Mouse (Mus musculus) CH12.LX (cell line): ENCODE data around the gene Dlx2. TPM values are rescaled to one million over a fixed set of nuclear protein-coding genes. Genes with fewer than 3 reads are reported as not detected.

Experiments used
- DNase-seq: peaks from one replicate; pipeline ENCODE4 v3.0.0-alpha.2; 2013; ENCODE audit errors: extremely low read depth
- H3K27ac ChIP-seq: 2 replicates; pipeline ENCODE4 v1.5.1; 2012; ENCODE audit warnings: low read depth, mild to moderate bottlenecking, control low read depth, moderate library complexity; ENCODE audit not compliant: insufficient read depth
- H3K27me3 ChIP-seq: replicated peaks from 2 replicates; pipeline ENCODE3; 2012; ENCODE audit warnings: inconsistent platforms
- H3K36me3 ChIP-seq, 2 experiments: replicated peaks in 1 of 2; 2 replicates each; pipeline versions ENCODE3 to v1.6.1; 2012; ENCODE audit warnings: inconsistent platforms in 1 of 2, low read length in 1 of 2, mild to moderate bottlenecking in 1 of 2, mixed read lengths in 1 of 2, moderate library complexity in 1 of 2; ENCODE audit not compliant: control insufficient read depth in 1 of 2, insufficient read depth in 1 of 2
- H3K4me1 ChIP-seq, 2 experiments: 2 replicates each; pipeline ENCODE4 v1.6.1; 2012; ENCODE audit warnings: inconsistent platforms in 1 of 2, moderate library complexity in 1 of 2; ENCODE audit not compliant: insufficient read depth in 2 of 2, control insufficient read depth in 1 of 2
- H3K4me2 ChIP-seq: 2 replicates; pipeline ENCODE4 v1.6.1; 2012; ENCODE audit warnings: low read depth, mild to moderate bottlenecking, control low read depth; ENCODE audit not compliant: poor library complexity, insufficient read depth, severe bottlenecking
- H3K4me3 ChIP-seq, 3 experiments: fragments of 150-350 bp in 1 of 3; sonication (generic) in 1 of 3; replicated peaks in 1 of 3; 2 replicates each; pipeline versions ENCODE3 to v1.5.1; 2011 to 2012; ENCODE audit warnings: low read depth in 2 of 3, low read length in 2 of 3, mild to moderate bottlenecking in 2 of 3, moderate library complexity in 2 of 3, control low read depth in 1 of 3, improper control_type of control experiment in 1 of 3, inconsistent platforms in 1 of 3, mixed read lengths in 1 of 3; ENCODE audit not compliant: poor library complexity in 1 of 3
- H3K79me2 ChIP-seq: replicated peaks from 2 replicates; pipeline ENCODE4 v1.6.1; 2012; ENCODE audit warnings: mild to moderate bottlenecking, moderate library complexity; ENCODE audit not compliant: control insufficient read depth, poor library complexity, insufficient read depth, severe bottlenecking; ENCODE audit errors: extremely low read depth
- H3K9ac ChIP-seq: 2 replicates; pipeline ENCODE4 v1.6.1; 2012; ENCODE audit warnings: low read depth, mild to moderate bottlenecking, control low read depth, moderate library complexity; ENCODE audit not compliant: insufficient read depth
- H3K9me3 ChIP-seq: replicated peaks from 2 replicates; pipeline ENCODE3; 2012; ENCODE audit warnings: low read length, inconsistent platforms, mixed read lengths
- BHLHE40 ChIP-seq: IDR thresholded peaks from 2 replicates; pipeline ENCODE4 v1.6.1; 2011; ENCODE audit warnings: mild to moderate bottlenecking, low read depth, low read length, improper control_type of control experiment
- EP300 ChIP-seq: IDR thresholded peaks from 2 replicates; pipeline ENCODE4 v1.6.1; 2011; ENCODE audit warnings: low read length, improper control_type of control experiment
- ETS1 ChIP-seq: conservative IDR thresholded peaks from 2 replicates; pipeline ENCODE4 v1.6.1; 2012; ENCODE audit warnings: low read depth, mild to moderate bottlenecking, inconsistent platforms, low read length, improper control_type of control experiment, moderate library complexity
- GABPA ChIP-seq: IDR thresholded peaks from 2 replicates; pipeline ENCODE4 v1.6.1; 2012; ENCODE audit warnings: low read depth, low read length, improper control_type of control experiment, inconsistent platforms; ENCODE audit not compliant: insufficient replicate concordance
- IRF4 ChIP-seq: IDR thresholded peaks from 2 replicates; pipeline ENCODE4 v1.6.1; 2014; ENCODE audit warnings: low read depth, mild to moderate bottlenecking, inconsistent platforms, low read length, improper control_type of control experiment
- JUN ChIP-seq: IDR thresholded peaks from 2 replicates; pipeline ENCODE4 v1.6.1; 2011; ENCODE audit warnings: low read depth, mild to moderate bottlenecking, low read length, improper control_type of control experiment, moderate library complexity; ENCODE audit not compliant: insufficient read depth
- JUND ChIP-seq: conservative IDR thresholded peaks from 2 replicates; pipeline ENCODE4 v1.6.1; 2011; ENCODE audit warnings: low read depth, low read length, improper control_type of control experiment
- KAT2A ChIP-seq: IDR thresholded peaks from 2 replicates; pipeline ENCODE4 v1.6.1; 2012; ENCODE audit warnings: low read length, improper control_type of control experiment, inconsistent platforms; ENCODE audit not compliant: insufficient replicate concordance
- MAZ ChIP-seq: IDR thresholded peaks from 2 replicates; pipeline ENCODE4 v1.6.1; 2012; ENCODE audit warnings: low read depth, mild to moderate bottlenecking, inconsistent platforms, low read length, improper control_type of control experiment, moderate library complexity
- PAX5 ChIP-seq: IDR thresholded peaks from 2 replicates; pipeline ENCODE4 v1.6.1; 2012; ENCODE audit warnings: low read length, inconsistent platforms, mixed read lengths
- POLR2A ChIP-seq: IDR thresholded peaks from 2 replicates; pipeline ENCODE4 v1.6.1; 2011; ENCODE audit warnings: low read depth, mild to moderate bottlenecking, improper control_type of control experiment, low read length
- POLR2AphosphoS2 ChIP-seq: IDR thresholded peaks from 2 replicates; pipeline ENCODE4 v1.6.1; 2011; ENCODE audit warnings: low read depth, low read length, improper control_type of control experiment
- RAD21 ChIP-seq: IDR thresholded peaks from 2 replicates; pipeline ENCODE4 v1.6.1; 2011; ENCODE audit warnings: low read depth, mild to moderate bottlenecking, low read length, improper control_type of control experiment, moderate library complexity
- RCOR1 ChIP-seq: conservative IDR thresholded peaks from 2 replicates; pipeline ENCODE4 v1.6.1; 2012; ENCODE audit warnings: low read depth, mild to moderate bottlenecking, inconsistent platforms, low read length, improper control_type of control experiment
- SIN3A ChIP-seq: IDR thresholded peaks from 2 replicates; pipeline ENCODE4 v1.6.1; 2012; ENCODE audit warnings: low read length, improper control_type of control experiment, inconsistent platforms
- TBP ChIP-seq: conservative IDR thresholded peaks from 2 replicates; pipeline ENCODE4 v1.6.1; 2011; ENCODE audit warnings: low read depth, low read length, improper control_type of control experiment
- TCF12 ChIP-seq: IDR thresholded peaks from 2 replicates; pipeline ENCODE4 v1.6.1; 2014; ENCODE audit warnings: low read depth, mild to moderate bottlenecking, inconsistent platforms, low read length, improper control_type of control experiment
- UBTF ChIP-seq: IDR thresholded peaks from 2 replicates; pipeline ENCODE4 v1.6.1; 2012; ENCODE audit warnings: low read depth, mild to moderate bottlenecking, inconsistent platforms, low read length, improper control_type of control experiment, moderate library complexity
- USF1 ChIP-seq: IDR thresholded peaks from 2 replicates; pipeline ENCODE4 v1.6.1; 2014; ENCODE audit warnings: low read depth, mild to moderate bottlenecking, inconsistent platforms, low read length, improper control_type of control experiment
- ZKSCAN1 ChIP-seq: IDR thresholded peaks from 2 replicates; pipeline ENCODE4 v1.6.1; 2012; ENCODE audit warnings: low read depth, inconsistent platforms, low read length, improper control_type of control experiment, borderline replicate concordance
- ZMIZ1 ChIP-seq: IDR thresholded peaks from 2 replicates; pipeline ENCODE4 v1.6.1; 2012; ENCODE audit warnings: low read depth, mild to moderate bottlenecking, inconsistent platforms, low read length, improper control_type of control experiment
- ZNF384 ChIP-seq: IDR thresholded peaks from 2 replicates; pipeline ENCODE4 v1.6.1; 2012; ENCODE audit warnings: low read depth, low read length, improper control_type of control experiment, inconsistent platforms
- dilution Hi-C: fragments of 300-500 bp; cut with MboI; formaldehyde crosslinking; loops from 2 replicates; pipeline ENCODE4 v1.14.3; 2020; ENCODE audit warnings: low sequenced_read_pairs; ENCODE audit not compliant: extremely low pct_unique_long_range_greater_than_20kb, extremely low pct_ligation_motif_present
- in situ Hi-C: fragments of 300-500 bp; cut with MboI; formaldehyde crosslinking; loops from 3 replicates; pipeline ENCODE4 v1.14.3; 2019; ENCODE audit warnings: low sequenced_read_pairs, low pct_ligation_motif_present, low pct_unique_long_range_greater_than_20kb, mixed read lengths
- polyA plus RNA-seq: library from polyadenylated mRNA; unstranded; fragments of >175 nt; gene quantifications from 2 replicates; pipeline ENCODE4 v1.2.1, GENCODE M21; 2012; ENCODE audit warnings: low read depth; ENCODE audit not compliant: insufficient read length
- total RNA-seq, 2 experiments: library from RNA; depleted of rRNA; stranded (reverse); fragments of 300-350 nt in 1 of 2; fragments of >200 nt in 1 of 2; gene quantifications; 2 replicates each; pipeline ENCODE4 v1.2.3; 2012 to 2014

Dlx2 gene
- total and polyA plus RNA-seq, 3 experiments: not detected

DNA sequence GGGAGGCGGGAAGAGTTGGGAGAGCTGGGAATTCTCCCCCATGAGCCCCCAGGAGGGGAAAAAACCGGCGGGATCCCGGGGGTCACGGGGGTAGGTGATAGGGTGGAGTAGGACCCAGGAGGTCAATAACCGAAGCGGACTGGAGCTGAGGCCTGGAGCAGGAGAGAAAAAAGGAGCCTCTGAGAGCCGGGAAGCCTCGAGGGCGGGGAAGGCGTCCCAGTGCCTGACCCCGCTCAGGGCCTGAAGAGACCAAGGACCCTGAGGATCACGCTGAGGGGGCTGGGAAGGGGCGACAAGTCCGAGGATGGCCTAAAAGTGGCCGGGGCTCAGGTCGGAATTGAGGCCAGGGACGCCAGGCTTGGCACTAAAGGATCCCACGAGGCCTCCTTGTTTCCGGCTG, 2.6 kb downstream of the Dlx2 start:
- no peaks in the 10 kb centered on the region for H3K4me1 ChIP-seq
- H3K9me3 ChIP-seq: peaks cover 31% of the 10 kb centered on the region
- H3K4me2 ChIP-seq: no peak overlapping the region
- H3K27me3 ChIP-seq: no peaks in the 10 kb centered on the region
- no peak for TF ChIP-seq TBP
- TF ChIP-seq BHLHE40: no peak
- no peak for TF ChIP-seq RCOR1
- TF ChIP-seq ZNF384: no peak
- TF ChIP-seq USF1: no peak
- TF ChIP-seq POLR2AphosphoS2: no peak
- no peak for DNase-seq
- dilution Hi-C loops (no loop called here), in situ Hi-C loops (loop anchor here (25.0 kb wide), 1 partner anchor 257 kb away; no protein-coding TSS in a partner anchor)
- H3K36me3 ChIP-seq: no peaks in the 10 kb centered on the region
- no peak overlapping the region for H3K27ac ChIP-seq
- H3K79me2 ChIP-seq: no peaks in the 10 kb centered on the region
- H3K4me3 ChIP-seq: no peak overlapping the region
- no peak overlapping the region for H3K9ac ChIP-seq

DNA sequence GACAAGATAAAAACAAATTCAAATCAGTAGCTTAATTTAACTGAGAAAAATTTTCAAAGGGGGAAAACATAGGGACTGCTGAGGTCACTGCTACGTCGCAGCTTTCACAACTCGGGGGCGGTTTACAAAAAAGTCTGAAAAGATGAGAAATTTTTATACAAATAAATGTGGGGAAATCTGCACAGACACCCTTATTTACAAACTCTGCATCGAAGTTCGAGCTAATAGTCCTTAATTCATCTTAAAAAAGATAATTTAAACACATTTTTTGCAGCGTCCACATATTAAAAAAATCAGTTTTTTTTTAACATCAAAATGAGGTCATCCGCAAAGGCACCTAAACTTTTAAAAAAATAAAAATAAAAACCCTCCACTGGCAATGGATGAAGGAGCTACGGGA, 3.0 kb downstream of the Dlx2 start:
- dilution Hi-C loops (no loop called here), in situ Hi-C loops (loop anchor here (25.0 kb wide), 1 partner anchor 256 kb away; no protein-coding TSS in a partner anchor)
- peaks cover 31% of the 10 kb centered on the region for H3K9me3 ChIP-seq
- H3K79me2 ChIP-seq: no peaks in the 10 kb centered on the region
- H3K9ac ChIP-seq: no peak overlapping the region
- H3K4me1 ChIP-seq: no peaks in the 10 kb centered on the region
- TF ChIP-seq UBTF (no peak), TBP (no peak), BHLHE40 (no peak), PAX5 (no peak), MAZ (no peak), GABPA (no peak), TCF12 (no peak), JUND (no peak), EP300 (no peak), IRF4 (no peak), SIN3A (no peak), RAD21 (no peak), KAT2A (no peak), ZKSCAN1 (no peak), RCOR1 (no peak), JUN (no peak), ETS1 (no peak), ZMIZ1 (no peak), USF1 (no peak), POLR2A (no peak)
- TF ChIP-seq, all 38 proteins: peak for 0
- Histone ChIP-seq H3K27me3 (no peaks in the 10 kb centered on the region), H3K4me3 (no peak overlapping the region), H3K4me2 (no peak overlapping the region), H3K36me3 (no peaks in the 10 kb centered on the region), H3K27ac (no peak overlapping the region)
- DNase-seq: no peak
